Mouse (Mus musculus): Measurements from ENCODE around the gene Clec10a. TPM values are rescaled to one million over a fixed set of nuclear protein-coding genes. Genes with fewer than 3 reads are reported as not detected.
A peak's percentile ranks its signal among the peaks of the same experiment; 100 is the strongest.

The Clec10a gene
- total RNA-seq, 2 experiments from 2014 or later: 0.67 to 1.5 TPM

DNA sequence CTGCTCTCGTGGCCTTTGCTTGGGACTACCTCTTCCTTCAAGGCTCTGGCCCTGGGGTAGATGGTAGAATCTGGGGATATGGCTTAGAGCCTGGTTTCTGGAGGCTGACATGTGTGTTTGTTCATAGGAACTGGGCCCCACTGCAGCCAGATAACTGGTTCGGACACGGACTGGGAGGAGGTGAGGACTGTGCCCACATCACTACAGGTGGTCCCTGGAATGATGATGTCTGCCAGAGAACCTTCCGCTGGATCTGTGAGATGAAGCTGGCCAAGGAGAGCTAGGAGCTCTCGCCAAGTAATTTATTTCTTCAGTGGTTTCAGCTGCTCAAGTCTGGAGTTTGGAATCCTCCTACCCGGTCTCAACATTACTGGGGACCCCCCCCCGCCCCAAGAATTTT is 14.3 kb downstream of the Clec10a start:
- H3K27ac ChIP-seq: no peak overlapping the region
- DNase-seq (ENCODE audit: low spot score in 2 of 2): no peak
- TF ChIP-seq CTCF (conservative IDR thresholded peaks at IDR 0.05): no peak
- no peak overlapping the region for H3K4me3 ChIP-seq

DNA sequence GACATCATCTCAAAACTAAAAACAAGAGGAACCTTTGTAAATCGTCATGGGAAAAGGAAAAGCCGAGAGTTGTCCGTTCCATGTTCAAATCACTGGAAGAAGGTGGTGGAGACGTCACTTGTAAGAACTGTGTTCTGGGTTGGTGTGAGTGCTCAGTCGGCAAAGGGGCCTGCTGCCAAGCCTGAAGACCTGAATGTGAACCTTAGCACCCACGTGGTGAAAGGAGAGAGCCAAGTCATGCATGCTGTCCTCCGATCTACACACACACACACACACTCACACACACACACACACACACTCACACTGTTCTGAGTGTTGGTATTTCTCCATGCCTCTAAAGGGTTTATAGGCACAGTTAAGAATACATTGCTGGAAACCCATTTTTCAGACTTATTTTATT is 15.2 kb downstream of the Clec10a start:
- no peak for DNase-seq (ENCODE audit: low spot score in 2 of 2)
- no peak overlapping the region for H3K27ac ChIP-seq
- no peak overlapping the region for H3K4me3 ChIP-seq
- TF ChIP-seq CTCF (conservative IDR thresholded peaks at IDR 0.05): no peak

DNA sequence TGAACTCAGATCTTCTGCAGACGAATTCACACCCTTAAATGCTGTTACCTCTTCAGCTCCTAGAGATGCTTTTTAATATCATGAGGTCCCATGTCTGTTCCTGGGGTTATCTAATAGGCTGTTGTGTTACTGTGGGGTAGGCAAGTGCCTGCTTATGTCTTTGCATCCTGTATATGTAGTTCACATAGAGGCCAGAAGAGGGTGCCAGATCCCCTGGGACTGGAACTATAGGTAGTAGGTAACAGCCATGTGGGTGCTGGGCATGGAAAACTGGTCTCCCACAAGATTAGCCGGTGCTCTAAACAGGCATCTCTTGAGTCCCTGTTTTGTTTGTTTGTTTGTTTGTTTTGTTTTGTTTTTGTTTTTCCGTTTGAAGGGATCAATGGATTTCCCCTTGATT is 15.8 kb downstream of the Clec10a start:
- peak; percentile 67 for TF ChIP-seq CTCF (conservative IDR thresholded peaks at IDR 0.05)
- H3K27ac ChIP-seq: no peak overlapping the region
- no peak overlapping the region for H3K4me3 ChIP-seq
- DNase-seq (ENCODE audit: low spot score in 2 of 2): no peak

DNA sequence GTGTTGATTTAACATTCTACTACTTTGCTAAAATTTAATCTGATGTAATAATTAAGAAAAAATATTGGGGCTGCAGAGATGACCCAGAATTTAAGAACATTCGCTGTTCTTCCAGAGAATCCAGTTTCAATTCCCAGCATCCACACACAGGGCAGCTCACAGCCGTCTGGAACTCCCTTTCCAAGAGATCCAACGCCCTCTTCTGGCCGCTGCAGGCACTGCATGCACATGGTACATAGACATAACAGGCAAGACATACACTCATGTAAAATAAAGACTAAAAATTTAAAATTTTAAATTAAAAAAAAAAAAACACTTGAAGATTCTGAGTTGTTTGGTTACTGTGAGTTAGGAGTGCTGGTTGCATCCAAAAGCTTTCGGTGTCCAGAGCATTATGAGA is 16.3 kb downstream of the Clec10a start:
- no peak for DNase-seq (ENCODE audit: low spot score in 2 of 2)
- Histone ChIP-seq H3K27ac (no peak overlapping the region), H3K4me3 (no peak overlapping the region)
- no peak for TF ChIP-seq CTCF (conservative IDR thresholded peaks at IDR 0.05)

DNA sequence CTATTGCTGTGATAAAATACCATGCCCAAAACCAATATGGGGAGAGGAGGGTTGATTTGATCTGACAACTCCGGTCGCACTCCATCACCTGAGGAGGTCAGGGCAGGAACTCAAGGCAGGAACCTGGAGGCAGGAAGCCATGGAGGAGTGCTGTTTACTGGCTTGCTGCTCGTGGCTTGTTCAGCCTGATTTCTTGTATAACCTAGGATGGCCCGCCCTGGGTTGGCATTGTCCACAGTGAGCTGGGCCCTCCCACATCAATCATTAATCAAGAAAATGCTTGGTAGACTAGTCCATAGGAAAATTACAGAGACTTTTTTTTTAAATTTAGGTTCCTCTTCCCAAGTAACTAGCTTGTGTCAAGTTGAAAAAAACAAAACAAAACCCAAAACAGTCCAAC is 18.5 kb downstream of the Clec10a start:
- no peak overlapping the region for H3K27ac ChIP-seq
- TF ChIP-seq CTCF (conservative IDR thresholded peaks at IDR 0.05): no peak
- H3K4me3 ChIP-seq: no peak overlapping the region
- no peak for DNase-seq (ENCODE audit: low spot score in 2 of 2)

DNA sequence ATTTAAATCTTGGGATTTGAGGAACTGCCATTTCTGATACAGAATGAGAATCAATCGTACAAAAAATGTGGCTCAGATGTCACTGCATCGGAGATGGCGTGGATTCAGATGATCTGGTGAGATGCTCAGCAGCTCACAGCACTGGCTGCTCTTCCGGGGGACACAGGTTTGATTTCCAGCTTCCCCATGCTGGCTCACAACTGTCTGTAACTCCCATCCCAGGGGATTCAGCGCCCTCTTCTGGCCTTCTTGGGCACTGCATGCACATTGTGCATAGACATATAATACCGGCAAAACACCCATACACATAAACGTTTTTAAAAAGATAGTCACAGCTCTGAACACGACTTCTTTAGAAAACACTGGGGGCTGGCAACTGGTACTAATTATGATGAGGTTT is 21.6 kb downstream of the Clec10a start:
- no peak for DNase-seq (ENCODE audit: low spot score in 2 of 2)
- no peak overlapping the region for H3K4me3 ChIP-seq
- no peak overlapping the region for H3K27ac ChIP-seq
- peak; percentile 59 for TF ChIP-seq CTCF (conservative IDR thresholded peaks at IDR 0.05)

DNA sequence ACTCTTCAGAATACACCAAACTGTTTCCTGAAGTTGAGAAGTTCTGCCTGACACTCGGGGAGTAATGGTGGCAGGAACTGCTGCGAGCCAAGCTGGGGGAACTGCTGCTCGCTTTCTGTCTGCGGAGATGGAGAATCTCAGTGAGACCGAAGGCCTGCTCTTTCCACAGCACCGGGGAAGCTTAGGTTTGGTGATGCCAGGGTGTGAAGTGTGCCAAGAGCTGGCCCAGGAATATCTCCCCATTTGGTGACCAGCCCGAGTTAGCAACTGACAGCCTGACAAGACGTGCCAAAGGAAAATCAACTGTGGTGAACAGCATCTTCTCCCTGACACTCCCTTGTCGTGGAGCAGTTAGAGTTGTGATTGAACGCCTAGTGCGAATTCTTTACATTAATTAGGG is 22.3 kb downstream of the Clec10a start:
- no peak for TF ChIP-seq CTCF (conservative IDR thresholded peaks at IDR 0.05)
- H3K27ac ChIP-seq: no peak overlapping the region
- no peak overlapping the region for H3K4me3 ChIP-seq
- no peak for DNase-seq (ENCODE audit: low spot score in 2 of 2)

DNA sequence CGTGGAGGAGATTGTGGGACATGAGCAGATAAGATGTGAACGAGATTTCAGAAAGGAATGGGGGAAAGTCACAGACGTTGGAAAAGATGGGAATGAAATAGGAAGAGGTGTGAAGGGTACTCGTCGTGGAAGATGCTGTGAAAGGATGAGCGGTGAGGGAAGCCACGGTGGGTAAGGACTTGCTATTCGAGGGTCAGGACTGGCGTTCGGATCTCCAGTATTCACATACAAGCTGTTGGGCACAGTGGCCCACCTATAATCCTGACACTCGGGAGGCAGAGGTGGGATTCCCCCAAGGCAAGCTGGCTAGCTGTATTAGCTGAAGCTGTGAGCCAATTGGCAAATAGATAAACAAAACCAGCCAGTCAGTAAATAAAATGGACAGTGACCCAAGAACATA is 22.8 kb downstream of the Clec10a start:
- Histone ChIP-seq H3K27ac (no peak overlapping the region), H3K4me3 (no peak overlapping the region)
- no peak for TF ChIP-seq CTCF (conservative IDR thresholded peaks at IDR 0.05)
- no peak for DNase-seq (ENCODE audit: low spot score in 2 of 2)

DNA sequence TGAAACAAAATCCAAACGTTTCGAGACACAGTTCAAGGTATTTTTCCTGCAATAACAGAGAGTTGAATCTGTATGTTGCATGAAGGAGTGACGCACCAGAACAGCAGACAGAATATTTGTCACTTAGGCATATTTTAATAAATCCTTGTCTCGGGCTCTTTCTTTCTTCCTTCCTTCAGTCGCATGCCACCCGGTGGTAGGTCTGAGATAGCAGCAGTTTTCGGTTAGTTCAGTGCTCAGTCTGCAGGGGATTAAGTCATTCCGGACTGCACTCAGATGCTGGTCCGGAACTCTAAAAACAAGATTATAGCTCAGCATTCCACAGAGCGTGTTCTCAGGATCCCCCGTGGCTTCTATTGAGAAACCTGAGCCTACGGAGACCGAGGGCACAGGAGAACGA is 23.4 kb downstream of the Clec10a start:
- peak; percentile 82 for TF ChIP-seq CTCF (conservative IDR thresholded peaks at IDR 0.05)
- DNase-seq (ENCODE audit: low spot score in 2 of 2): peak in 1 of 2 experiments; percentile 20
- Histone ChIP-seq H3K27ac (no peak overlapping the region), H3K4me3 (no peak overlapping the region)

DNA sequence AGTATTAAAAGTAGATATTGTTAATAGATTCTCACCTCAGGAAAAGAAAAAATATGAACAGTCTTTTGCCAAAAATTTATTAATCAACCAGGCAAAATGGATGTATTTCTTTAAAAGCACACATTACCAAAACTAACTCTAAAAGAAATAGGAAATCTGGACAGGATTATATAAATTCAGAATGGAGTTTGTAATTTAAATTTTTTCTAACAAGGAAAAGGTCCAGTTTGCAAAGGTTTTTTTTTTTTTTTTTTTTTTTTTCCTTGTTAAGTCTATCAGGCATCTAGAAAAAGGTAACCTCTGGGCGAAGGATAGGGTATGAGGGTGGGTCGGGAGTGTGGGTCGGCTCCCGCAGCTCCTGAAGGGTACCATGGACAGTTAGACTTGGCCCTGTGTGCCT is 24.5 kb downstream of the Clec10a start:
- no peak for DNase-seq (ENCODE audit: low spot score in 2 of 2)
- no peak for TF ChIP-seq CTCF (conservative IDR thresholded peaks at IDR 0.05)
- Histone ChIP-seq H3K4me3 (no peak overlapping the region), H3K27ac (no peak overlapping the region)

DNA sequence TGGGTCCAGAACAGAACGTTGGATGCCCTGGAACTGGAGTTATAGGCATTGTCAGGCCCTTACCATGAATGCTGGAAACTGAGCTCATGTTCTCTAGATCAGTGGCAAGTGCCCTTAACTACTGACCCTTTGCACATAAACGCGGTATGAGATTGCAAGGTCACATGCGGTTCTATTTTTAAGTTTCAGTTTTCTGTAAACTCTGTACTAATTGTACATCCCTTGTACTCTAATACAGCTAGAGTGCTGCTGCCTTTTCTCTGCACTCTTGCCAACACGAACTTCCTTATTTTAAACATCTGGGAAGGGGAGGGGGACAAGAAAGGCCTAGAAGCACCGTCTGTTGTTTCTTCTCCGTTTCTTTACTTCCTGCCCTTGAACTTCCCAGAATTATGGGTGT is 29.1 kb downstream of the Clec10a start:
- no peak overlapping the region for H3K4me3 ChIP-seq
- no peak for DNase-seq (ENCODE audit: low spot score in 2 of 2)
- no peak overlapping the region for H3K27ac ChIP-seq
- no peak for TF ChIP-seq CTCF (conservative IDR thresholded peaks at IDR 0.05)

DNA sequence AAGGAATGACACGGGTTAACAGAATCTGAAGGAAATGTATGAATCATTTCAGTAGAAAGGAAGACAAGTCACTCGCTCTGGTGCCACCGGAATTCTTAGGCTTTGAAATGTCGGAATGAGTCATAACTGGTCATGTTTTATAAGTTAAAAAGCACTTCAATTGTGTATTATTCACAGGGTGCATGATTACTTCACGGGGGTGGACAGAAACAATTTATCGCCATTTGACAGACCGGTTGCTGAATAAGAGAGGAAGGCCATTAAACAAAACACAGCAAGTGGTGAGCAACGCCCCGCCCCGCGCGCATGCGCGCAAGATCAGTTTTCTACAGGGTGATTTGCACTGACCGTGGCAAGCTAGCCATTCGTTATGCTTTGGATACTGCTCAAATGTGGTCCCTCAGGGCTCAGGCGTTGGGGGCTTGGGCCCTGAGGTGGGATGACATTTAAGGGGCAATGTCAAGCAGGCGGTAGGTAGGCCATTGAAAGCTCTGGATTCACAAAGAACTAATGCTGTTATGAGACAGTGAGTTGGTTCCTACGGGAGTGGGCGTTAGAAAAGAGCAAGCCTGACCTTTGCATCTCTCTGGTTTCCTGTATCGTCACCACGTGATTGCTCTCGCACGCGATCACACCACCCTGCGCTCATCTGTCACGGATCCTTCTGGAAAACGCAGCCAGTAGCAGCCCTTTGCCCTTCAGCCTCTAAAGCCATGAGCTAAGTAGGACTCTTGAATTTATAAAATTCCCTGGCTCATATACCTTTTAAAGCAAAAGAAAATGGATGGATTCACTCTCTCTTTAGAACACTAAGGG is 33.5 kb downstream of the Clec10a start:
- no peak for DNase-seq (ENCODE audit: low spot score in 2 of 2)

DNA sequence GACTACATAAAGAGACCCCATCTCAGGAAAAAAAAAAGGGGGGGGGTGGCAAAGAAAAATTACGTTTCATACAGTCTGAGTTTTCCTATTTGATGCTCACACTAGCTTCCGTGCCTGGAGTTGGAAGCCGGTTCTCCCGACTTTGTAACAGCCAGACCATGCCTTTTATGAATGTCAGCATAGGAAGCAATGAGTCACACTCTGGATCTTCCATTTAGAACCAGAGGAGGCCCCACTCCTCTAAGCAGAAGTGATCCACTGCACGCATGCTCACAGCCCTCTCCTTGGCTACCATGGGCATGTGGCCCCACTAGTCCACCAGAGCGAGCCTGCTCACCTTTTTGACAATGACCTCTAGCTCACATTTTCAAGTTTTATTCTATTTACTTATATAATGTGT is 35.2 kb downstream of the Clec10a start:
- TF ChIP-seq CTCF (conservative IDR thresholded peaks at IDR 0.05): no peak
- no peak for DNase-seq (ENCODE audit: low spot score in 2 of 2)
- no peak overlapping the region for H3K4me3 ChIP-seq
- H3K27ac ChIP-seq: no peak overlapping the region

More for the DNA sequence above, 33.5 kb downstream of the Clec10a start:
- H3K27ac ChIP-seq: no peak overlapping the region
- TF ChIP-seq CTCF (conservative IDR thresholded peaks at IDR 0.05): no peak
- no peak overlapping the region for H3K4me3 ChIP-seq

DNA sequence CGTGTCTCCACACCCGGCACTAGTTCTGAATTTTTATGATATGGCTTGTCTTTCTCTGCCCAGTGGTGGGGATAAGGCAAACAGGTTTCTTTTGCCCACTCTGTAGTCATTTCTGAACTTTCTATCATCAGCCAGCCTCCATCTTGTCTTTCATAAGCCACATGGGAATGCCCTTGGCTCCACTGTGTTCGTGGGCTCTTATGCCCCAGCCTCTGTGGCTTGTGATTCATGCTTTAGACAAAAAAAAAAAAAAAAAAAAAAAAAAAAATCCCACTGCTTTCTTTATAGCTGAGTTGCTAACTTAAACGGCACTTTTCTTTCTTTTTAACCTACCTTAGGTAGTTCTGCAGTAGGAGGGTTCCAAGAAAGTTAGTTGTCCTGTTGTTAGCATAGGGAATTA is 36.2 kb downstream of the Clec10a start:
- no peak for TF ChIP-seq CTCF (conservative IDR thresholded peaks at IDR 0.05)
- H3K4me3 ChIP-seq: no peak overlapping the region
- no peak for DNase-seq (ENCODE audit: low spot score in 2 of 2)

More for the DNA sequence above, 36.2 kb downstream of the Clec10a start:
- no peak overlapping the region for H3K27ac ChIP-seq

Measured in layer of hippocampus, adult 2 months (tissue).